Mouse (Mus musculus) urinary bladder, postnatal 0 days (tissue): Measurements from ENCODE around the gene Srd5a2. TPM values are rescaled to one million over a fixed set of nuclear protein-coding genes. Genes with fewer than 3 reads are reported as not detected.

Experiments used
- polyA plus RNA-seq: library from polyadenylated mRNA; unstranded; fragments of >200 nt; fragmentation: Nextera tagmentation; extraction: Ambion mirVana; gene quantifications from 2 replicates; pipeline ENCODE4 v1.2.1, GENCODE M21; 2015

Srd5a2 gene
- polyA plus RNA-seq = not detected in 2 replicates

GRCm38 (mm10) chr17:74047210-74048082 is at the start of gene Srd5a2:
Gene Srd5a2, minus strand, starts transcription at chr17:74047916.

Other genes starting within 250 kb of the Srd5a2 start
- gene Ehd3, start 243.8 kb downstream of the Srd5a2 start, polyA plus RNA-seq = 1.5 and 1.9 TPM in 2 replicates
- 9.4 and 21.4 TPM in 2 replicates for gene Xdh, start 97.7 kb downstream of the Srd5a2 start, polyA plus RNA-seq
- 61.3 and 74.7 TPM in 2 replicates for gene Memo1, start 247.6 kb upstream of the Srd5a2 start, polyA plus RNA-seq